Mouse (Mus musculus) heart, adult 2 months (tissue): ENCODE data around the gene Dok5. TPM values are rescaled to one million over a fixed set of nuclear protein-coding genes. Genes with fewer than 3 reads are reported as not detected.

ENCODE experiments used
- DNase-seq, 2 experiments: peaks; one replicate each; pipeline ENCODE4 v3.0.0; 2021
- H3K27ac ChIP-seq: fragments of 200-600 bp; 2 replicates; pipeline ENCODE4 v1.8.1; 2022
- H3K27me3 ChIP-seq: fragments of 200-500 bp; 2 replicates; pipeline ENCODE4 v1.6.1; 2012; ENCODE audit warnings: mild to moderate bottlenecking, low read length, inconsistent platforms, mixed read lengths; ENCODE audit not compliant: control insufficient read depth, insufficient read depth
- H3K36me3 ChIP-seq: fragments of 200-500 bp; 2 replicates; pipeline ENCODE4 v1.6.1; 2012; ENCODE audit warnings: low read length, inconsistent platforms; ENCODE audit not compliant: control insufficient read depth, insufficient read depth
- H3K4me1 ChIP-seq: fragments of 200-500 bp; 2 replicates; pipeline ENCODE4 v1.6.1; 2011; ENCODE audit warnings: low read length; ENCODE audit not compliant: control insufficient read depth, insufficient read depth
- H3K4me3 ChIP-seq: fragments of 200-600 bp; 2 replicates; pipeline ENCODE4 v1.8.1; 2022
- H3K79me2 ChIP-seq: fragments of 200-500 bp; replicated peaks from 2 replicates; pipeline ENCODE4 v1.6.1; 2012; ENCODE audit warnings: mild to moderate bottlenecking, inconsistent platforms, low read length, moderate library complexity, mixed read lengths; ENCODE audit not compliant: control insufficient read depth, insufficient read depth
- H3K9ac ChIP-seq: fragments of 200-500 bp; 2 replicates; pipeline ENCODE4 v1.6.1; 2012; ENCODE audit warnings: low read depth, mild to moderate bottlenecking, control low read depth, inconsistent platforms, low read length, mixed read lengths
- CTCF ChIP-seq: fragments of 200-600 bp; IDR thresholded peaks from 2 replicates; pipeline ENCODE4 v1.8.1; 2022; ENCODE audit warnings: antibody characterized with exemption, mild to moderate bottlenecking, moderate library complexity
- EP300 ChIP-seq: fragments of 200-500 bp; IDR thresholded peaks from 2 replicates; pipeline ENCODE4 v1.6.1; 2011; ENCODE audit warnings: low read depth, low read length, control low read depth; ENCODE audit not compliant: insufficient read depth
- POLR2A ChIP-seq: fragments of 200-500 bp; IDR thresholded peaks from 2 replicates; pipeline ENCODE4 v1.6.1; 2011; ENCODE audit warnings: mild to moderate bottlenecking, low read depth, low read length, control low read depth; ENCODE audit not compliant: insufficient read depth
- WGBS: fragments of 180-500 bp; shearing (Covaris S2); methylation state at CpG from one replicate; pipeline ENCODE4 v1.1.7; 2018; 5-methylcytosine and 5-hydroxymethylcytosine counted together
- intact Hi-C: fragments of 180-260 bp; cut with DNase I; formaldehyde crosslinking; loops from one replicate; pipeline ENCODE4 v1.15.1; 2025
- polyA plus RNA-seq: library from polyadenylated mRNA; depleted of rRNA; stranded (reverse); fragments of >200 nt; gene quantifications from 2 replicates; pipeline ENCODE4 v1.2.3, GENCODE M21; 2012
- total RNA-seq, 2 experiments: library from RNA; stranded (reverse); gene quantifications; 2 replicates each; pipeline ENCODE4 v1.2.3; 2021

Dok5 gene
- total and polyA plus RNA-seq, 3 experiments: 0.41 to 1.4 TPM; not detected in 1

DNA sequence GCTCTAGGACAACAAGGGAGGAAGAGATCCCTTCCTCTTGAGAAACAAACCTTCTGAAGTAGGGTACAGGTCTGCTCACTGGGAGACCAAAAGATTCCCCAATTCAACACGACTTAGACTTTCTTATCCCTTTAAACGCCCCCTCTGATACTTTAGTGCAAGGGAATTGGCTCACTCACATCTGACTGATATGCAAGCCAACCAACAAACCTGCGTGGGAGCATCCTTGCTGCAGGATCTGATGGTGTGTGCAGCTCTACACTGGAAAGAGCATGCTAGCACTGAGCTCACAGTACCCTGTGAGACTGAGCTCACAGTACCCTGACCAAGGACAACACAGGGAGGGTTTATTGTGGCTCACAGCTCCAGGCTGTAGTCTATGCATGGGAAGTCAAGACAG, 139.9 kb downstream of the Dok5 start:
- 70% methylated on average over 3 of the region's 3 CpGs for WGBS
- no peak for TF ChIP-seq POLR2A
- TF ChIP-seq EP300: no peak
- intact Hi-C loops: loop anchor here (5.0 kb wide), 1 partner anchor 419 kb away; no protein-coding TSS in a partner anchor
- no peak overlapping the region for H3K9ac ChIP-seq
- H3K27me3 ChIP-seq: no peaks in the 10 kb centered on the region
- DNase-seq: no peak
- no peak overlapping the region for H3K27ac ChIP-seq
- no peak overlapping the region for H3K4me3 ChIP-seq
- no peaks in the 10 kb centered on the region for H3K36me3 ChIP-seq
- H3K4me1 ChIP-seq: no peaks in the 10 kb centered on the region
- no peaks in the 10 kb centered on the region for H3K79me2 ChIP-seq

DNA sequence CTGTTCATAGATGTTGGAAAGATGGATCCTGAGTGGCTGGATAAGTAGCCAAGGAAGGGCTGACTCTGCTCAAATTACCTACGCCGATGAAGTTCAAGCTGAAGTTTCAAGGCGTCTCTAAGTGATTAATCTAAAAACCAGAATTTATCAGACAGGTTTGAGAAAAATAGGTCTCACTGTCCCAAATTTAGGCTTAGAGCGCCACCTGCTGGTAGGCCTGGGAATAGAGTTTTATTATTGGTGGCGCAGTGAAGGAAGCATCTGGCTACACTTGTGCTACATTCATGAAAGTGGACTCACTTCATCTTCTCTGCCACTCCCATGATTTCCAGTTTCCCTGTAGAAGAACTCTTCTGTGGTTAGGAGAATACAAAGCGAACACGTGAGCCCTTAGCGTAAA, 141.8 kb downstream of the Dok5 start:
- WGBS: 10% methylated on average over 8 of the region's 8 CpGs
- DNase-seq: peak; percentile 35 to 78
- Histone ChIP-seq H3K4me1 (no peaks in the 10 kb centered on the region), H3K4me3 (no peak overlapping the region), H3K79me2 (no peaks in the 10 kb centered on the region), H3K36me3 (no peaks in the 10 kb centered on the region), H3K27me3 (no peaks in the 10 kb centered on the region), H3K27ac (no peak overlapping the region), H3K9ac (no peak overlapping the region)
- TF ChIP-seq EP300: no peak
- TF ChIP-seq CTCF: peak; percentile 98
- TF ChIP-seq POLR2A: no peak
- intact Hi-C loops: loop anchor here (1.0 to 5.0 kb wide), 4 partner anchors 191 to 421 kb away; no protein-coding TSS in a partner anchor

DNA sequence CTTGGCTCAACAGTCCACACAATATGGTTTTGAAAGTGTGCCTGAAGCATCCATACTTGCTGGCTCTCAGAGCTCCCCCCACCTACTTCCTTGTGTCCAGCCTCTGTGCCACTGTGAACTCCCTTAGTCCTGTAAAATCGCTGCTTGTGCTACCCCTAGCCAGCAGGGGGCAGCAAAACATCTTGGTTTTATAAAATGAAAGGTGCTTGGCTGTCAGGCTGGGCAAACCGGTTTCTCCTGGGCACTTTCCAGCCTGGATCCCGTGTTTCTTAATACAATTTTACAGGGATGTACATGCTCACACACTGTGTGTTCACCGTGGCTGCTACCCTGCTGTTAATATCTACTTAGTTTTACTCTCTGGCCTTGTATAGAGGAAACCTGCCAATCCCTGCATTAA, 145.9 kb downstream of the Dok5 start:
- WGBS: 2% methylated on average over 4 of the region's 4 CpGs
- H3K9ac ChIP-seq: no peak overlapping the region
- peak; percentile 46 to 74 for DNase-seq
- no peak overlapping the region for H3K4me3 ChIP-seq
- TF ChIP-seq EP300 (no peak), CTCF (peak; percentile 93)
- no peaks in the 10 kb centered on the region for H3K4me1 ChIP-seq
- H3K79me2 ChIP-seq: no peaks in the 10 kb centered on the region
- H3K36me3 ChIP-seq: no peaks in the 10 kb centered on the region
- intact Hi-C loops: loop anchor here (2.0 kb wide), 1 partner anchor 1339 kb away; no protein-coding TSS in a partner anchor
- no peaks in the 10 kb centered on the region for H3K27me3 ChIP-seq
- no peak overlapping the region for H3K27ac ChIP-seq

DNA sequence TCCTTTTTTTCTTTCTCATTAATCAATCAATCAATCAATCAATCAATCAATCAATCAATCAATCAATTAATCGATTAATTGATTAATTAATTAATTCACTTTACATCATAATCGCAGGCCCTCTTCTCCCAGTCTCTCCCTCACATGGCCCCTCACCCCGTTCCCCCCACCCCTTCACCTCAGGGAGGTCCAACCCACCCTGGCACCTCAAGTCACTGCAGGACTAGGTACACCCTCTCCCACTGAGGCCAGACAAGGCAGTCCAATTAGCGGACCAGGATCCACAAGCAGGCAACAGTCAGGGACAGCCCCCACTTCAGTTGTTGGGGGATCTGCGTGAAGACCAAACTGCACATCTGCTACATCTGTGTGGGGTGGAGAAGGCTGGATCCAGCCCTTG, 146.3 kb downstream of the Dok5 start:
- no peak overlapping the region for H3K4me3 ChIP-seq
- H3K27me3 ChIP-seq: no peaks in the 10 kb centered on the region
- intact Hi-C loops: loop anchor here (2.0 kb wide), 1 partner anchor 1339 kb away; no protein-coding TSS in a partner anchor
- no peak overlapping the region for H3K27ac ChIP-seq
- no peaks in the 10 kb centered on the region for H3K4me1 ChIP-seq
- DNase-seq: no peak
- H3K79me2 ChIP-seq: no peaks in the 10 kb centered on the region
- TF ChIP-seq CTCF: no peak
- TF ChIP-seq EP300: no peak
- no peak for TF ChIP-seq POLR2A
- no peaks in the 10 kb centered on the region for H3K36me3 ChIP-seq
- 65% methylated on average over 5 of the region's 5 CpGs for WGBS
- no peak overlapping the region for H3K9ac ChIP-seq

DNA sequence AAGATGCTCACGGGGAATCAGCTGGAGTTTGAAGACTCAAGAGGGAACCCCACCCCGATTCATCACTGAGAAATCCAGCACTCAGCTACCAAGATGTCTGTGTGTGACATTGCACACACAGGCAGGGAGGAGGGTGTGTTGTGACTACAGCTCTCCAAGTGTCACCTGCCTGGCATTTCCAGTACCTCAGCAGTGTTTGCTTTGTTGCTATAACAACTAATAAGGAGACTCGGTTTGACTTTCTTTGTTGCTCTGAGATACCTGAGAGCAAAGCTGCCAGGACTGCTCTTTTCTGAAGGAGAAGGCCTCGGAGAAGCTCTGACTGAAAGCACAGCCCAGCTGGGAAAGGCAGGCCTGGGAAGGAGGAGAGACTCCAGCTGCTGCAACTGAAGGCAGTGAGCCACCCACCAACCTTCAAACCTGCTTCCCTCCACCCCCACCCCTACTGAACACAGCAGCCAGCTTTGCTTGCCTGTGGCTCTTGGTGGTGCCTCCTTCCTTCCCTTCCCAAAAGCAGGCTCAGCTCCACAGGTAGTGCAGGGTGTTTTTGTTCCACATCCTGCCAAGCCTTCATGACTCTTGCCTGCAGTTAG, 152.7 kb downstream of the Dok5 start:
- no peaks in the 10 kb centered on the region for H3K4me1 ChIP-seq
- H3K9ac ChIP-seq: no peak overlapping the region
- intact Hi-C loops: no loop called here
- no peak overlapping the region for H3K4me3 ChIP-seq
- H3K36me3 ChIP-seq: no peaks in the 10 kb centered on the region
- no peaks in the 10 kb centered on the region for H3K79me2 ChIP-seq
- WGBS: 54% methylated on average over 4 of the region's 4 CpGs
- no peak for TF ChIP-seq POLR2A
- no peak for TF ChIP-seq CTCF
- no peak for TF ChIP-seq EP300
- no peak overlapping the region for H3K27ac ChIP-seq
- no peak for DNase-seq
- no peaks in the 10 kb centered on the region for H3K27me3 ChIP-seq

DNA sequence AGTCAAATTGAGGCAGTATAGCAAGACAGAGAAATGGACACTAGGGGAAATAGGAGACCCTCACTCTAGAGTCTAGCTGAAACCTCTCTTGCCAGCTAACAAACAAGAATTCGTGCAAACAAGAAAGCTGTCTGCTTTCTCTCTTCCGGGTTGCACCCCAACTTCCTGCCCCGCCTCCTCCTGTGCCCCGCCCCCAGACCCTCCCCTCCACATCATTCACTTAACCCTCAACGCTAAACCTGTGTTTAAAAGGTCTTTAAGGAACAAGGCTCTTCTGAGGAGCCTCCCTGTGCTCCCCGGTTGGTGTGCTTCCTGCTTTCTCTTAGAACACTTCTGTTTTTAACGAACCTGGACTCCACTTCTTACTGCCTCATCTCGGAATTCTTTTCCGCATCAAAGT, 156.4 kb downstream of the Dok5 start:
- Histone ChIP-seq H3K79me2 (no peaks in the 10 kb centered on the region), H3K27me3 (no peaks in the 10 kb centered on the region), H3K9ac (no peak overlapping the region), H3K4me3 (no peak overlapping the region), H3K4me1 (no peaks in the 10 kb centered on the region), H3K27ac (no peak overlapping the region), H3K36me3 (no peaks in the 10 kb centered on the region)
- WGBS: 53% methylated on average over 9 of the region's 9 CpGs
- intact Hi-C loops: no loop called here
- DNase-seq: no peak
- TF ChIP-seq CTCF (no peak), EP300 (no peak), POLR2A (no peak)
